Mouse (Mus musculus) liver, adult 2 months (tissue): ENCODE data around the gene Fbxo21.

ENCODE experiments used
- CTCF ChIP-seq: fragments of 200-500 bp; IDR thresholded peaks from 2 replicates; pipeline ENCODE4 v1.5.1; 2011; ENCODE audit warnings: low read depth, low read length, control low read depth
- POLR2A ChIP-seq: fragments of 200-500 bp; IDR thresholded peaks from 2 replicates; pipeline ENCODE4 v1.6.1; 2011; ENCODE audit warnings: low read length, control low read depth; ENCODE audit not compliant: insufficient read depth; ENCODE audit errors: extremely low read depth

- no peak for TF ChIP-seq POLR2A
- no peak for TF ChIP-seq CTCF
Measured at GRCm38 (mm10) chr5:118059646-118060045, 83.1 kb downstream of the Fbxo21 start.
